Mouse (Mus musculus) lung, postnatal 0 days (tissue): ENCODE measurements at regions not wholly inside any gene's neighbourhood (a gene's known extent, or its start where the extent isn't known, plus 50 kb on each side); places are given as distances from the start of the nearest gene placed in this dataset.
"Not testable (repeated sequence)": the region's sequence is repeated elsewhere in the genome, so short reads cannot be mapped to it uniquely, and the experiment has no call there.

Source experiments
- ATAC-seq: fragments of 200-750 bp; cut with Nextera tagmentation; 2 replicates; pipeline ENCODE4 v1.8.0; 2017; ENCODE audit warnings: moderate library complexity
- DNase-seq: peaks from one replicate; pipeline ENCODE4 v3.0.0-alpha.2; 2016; ENCODE audit warnings: low spot score
- H3K27ac ChIP-seq: fragments of 300-500 bp; sonication (generic); 2 replicates; pipeline ENCODE4 v1.5.1; 2014; ENCODE audit warnings: antibody characterized with exemption, mild to moderate bottlenecking, low read length, mixed read lengths
- H3K27me3 ChIP-seq: fragments of 300-500 bp; sonication (generic); replicated peaks from 2 replicates; pipeline ENCODE4 v1.6.1; 2014; ENCODE audit warnings: low read length, mixed read lengths; ENCODE audit not compliant: insufficient read depth
- H3K36me3 ChIP-seq: fragments of 300-500 bp; sonication (generic); 2 replicates; pipeline ENCODE4 v1.6.1; 2014; ENCODE audit warnings: low read length, mixed read lengths; ENCODE audit not compliant: insufficient read depth
- H3K4me1 ChIP-seq: fragments of 300-500 bp; sonication (generic); 2 replicates; pipeline ENCODE4 v1.6.1; 2014; ENCODE audit warnings: antibody characterized with exemption, low read depth, low read length, mixed read lengths; ENCODE audit not compliant: insufficient read depth
- H3K4me2 ChIP-seq: fragments of 300-500 bp; sonication (generic); replicated peaks from 2 replicates; pipeline ENCODE4 v1.6.1; 2014; ENCODE audit warnings: low read depth, mild to moderate bottlenecking, low read length, moderate library complexity, mixed read lengths
- H3K4me3 ChIP-seq: fragments of 300-500 bp; sonication (generic); 2 replicates; pipeline ENCODE4 v1.5.1; 2014; ENCODE audit warnings: low read depth, low read length
- H3K9ac ChIP-seq: fragments of 300-500 bp; sonication (generic); replicated peaks from 2 replicates; pipeline ENCODE4 v1.6.1; 2014; ENCODE audit warnings: low read depth, mild to moderate bottlenecking
- H3K9me3 ChIP-seq: fragments of 300-500 bp; sonication (generic); 2 replicates; pipeline ENCODE4 v1.6.1; 2016; ENCODE audit warnings: low read length, mixed read lengths
- CTCF ChIP-seq: IDR thresholded peaks from 2 replicates; pipeline ENCODE4 v1.5.1; 2016; ENCODE audit warnings: antibody characterized with exemption, mild to moderate bottlenecking
- EP300 ChIP-seq: IDR thresholded peaks from 2 replicates; pipeline ENCODE4 v1.6.1; 2016; ENCODE audit warnings: antibody characterized with exemption, mild to moderate bottlenecking, control low read depth
- WGBS: fragments of 180-500 bp; shearing (Covaris S2); extraction: QIAGEN DNeasy Blood & Tissue Kit; methylation state at CpG from one replicate; pipeline ENCODE4 v1.1.7; 2014; 5-methylcytosine and 5-hydroxymethylcytosine counted together

- Histone ChIP-seq H3K27me3 (no peaks in the 10 kb centered on the region), H3K4me1 (no peaks in the 10 kb centered on the region), H3K36me3 (no peaks in the 10 kb centered on the region), H3K27ac (no peak overlapping the region), H3K9ac (no peak overlapping the region), H3K9me3 (no peaks in the 10 kb centered on the region), H3K4me2 (no peak overlapping the region), H3K4me3 (no peak overlapping the region)
- TF ChIP-seq CTCF (no peak), EP300 (no peak)
- DNase-seq (no peak), ATAC-seq (no peak)
- WGBS: 24% methylated on average over 1 of the region's 1 CpGs
Measured at GRCm38 (mm10) chr3:16130385-16130784, 124.1 kb upstream of the Gm5150 start.

- DNase-seq, H3K27me3 ChIP-seq: not testable (repeated sequence)
- 73% methylated on average over 4 of the region's 4 CpGs for WGBS
Measured at GRCm38 (mm10) chr3:16125346-16125915, 119.2 kb upstream of the Gm5150 start.

GRCm38 (mm10) chr3:16115944-16116343 lies 109.7 kb upstream of the Gm5150 start:
- no peak for ATAC-seq
- 48% methylated on average over 2 of the region's 2 CpGs for WGBS

More at GRCm38 (mm10) chr3:16125346-16125915, 119.2 kb upstream of the Gm5150 start:
- H3K4me1 ChIP-seq, H3K4me2 ChIP-seq, H3K27ac ChIP-seq, ATAC-seq, H3K4me3 ChIP-seq, H3K9me3 ChIP-seq, H3K36me3 ChIP-seq, H3K9ac ChIP-seq: not testable (repeated sequence)

GRCm38 (mm10) chr3:16107492-16107891 lies 101.3 kb upstream of the Gm5150 start:
- 80% methylated on average over 1 of the region's 1 CpGs for whole genome bisulfite sequencing
- DNase-seq: no peak
- ATAC-seq: no peak
- Histone ChIP-seq H3K9me3 (no peaks in the 10 kb centered on the region), H3K4me3 (no peak overlapping the region), H3K9ac (no peak overlapping the region), H3K4me2 (no peak overlapping the region), H3K27me3 (no peaks in the 10 kb centered on the region), H3K27ac (no peak overlapping the region), H3K4me1 (no peaks in the 10 kb centered on the region), H3K36me3 (no peaks in the 10 kb centered on the region)
- TF ChIP-seq EP300: no peak
- TF ChIP-seq CTCF: no peak

More at GRCm38 (mm10) chr3:16115944-16116343, 109.7 kb upstream of the Gm5150 start:
- H3K36me3 ChIP-seq: no peaks in the 10 kb centered on the region
- TF ChIP-seq CTCF (no peak), EP300 (no peak)
- no peaks in the 10 kb centered on the region for H3K27me3 ChIP-seq
- H3K4me3 ChIP-seq: no peak overlapping the region
- H3K4me1 ChIP-seq: no peaks in the 10 kb centered on the region
- H3K9ac ChIP-seq: no peak overlapping the region
- DNase-seq: no peak
- H3K9me3 ChIP-seq: no peaks in the 10 kb centered on the region
- no peak overlapping the region for H3K27ac ChIP-seq
- H3K4me2 ChIP-seq: no peak overlapping the region

GRCm38 (mm10) chr3:16105080-16105479 lies 98.8 kb upstream of the Gm5150 start:
- Histone ChIP-seq H3K4me1 (no peaks in the 10 kb centered on the region), H3K36me3 (no peaks in the 10 kb centered on the region), H3K27ac (no peak overlapping the region), H3K27me3 (no peaks in the 10 kb centered on the region), H3K9me3 (no peaks in the 10 kb centered on the region), H3K9ac (no peak overlapping the region), H3K4me3 (no peak overlapping the region), H3K4me2 (no peak overlapping the region)
- WGBS: 67% methylated on average over 4 of the region's 4 CpGs
- DNase-seq (no peak), ATAC-seq (no peak)
- TF ChIP-seq EP300 (no peak), CTCF (no peak)

- H3K27me3 ChIP-seq: no peaks in the 10 kb centered on the region
- no peaks in the 10 kb centered on the region for H3K36me3 ChIP-seq
- no peak overlapping the region for H3K4me2 ChIP-seq
- TF ChIP-seq CTCF (no peak), EP300 (no peak)
- H3K27ac ChIP-seq: no peak overlapping the region
- H3K4me1 ChIP-seq: no peaks in the 10 kb centered on the region
- ATAC-seq: no peak
- DNase-seq: no peak
- no peaks in the 10 kb centered on the region for H3K9me3 ChIP-seq
- WGBS: 78% methylated on average over 1 of the region's 1 CpGs
- no peak overlapping the region for H3K9ac ChIP-seq
- H3K4me3 ChIP-seq: no peak overlapping the region
Measured at GRCm38 (mm10) chr3:16103180-16103579, 96.9 kb upstream of the Gm5150 start.

GRCm38 (mm10) chr3:16086550-16086949 lies 80.3 kb upstream of the Gm5150 start:
- 5% methylated on average over 1 of the region's 1 CpGs for WGBS
- no peak for ATAC-seq
- peak; percentile 26; the same call in 1 of the 2 replicates for TF ChIP-seq CTCF
- no peak for TF ChIP-seq EP300
- no peak overlapping the region for H3K27ac ChIP-seq
- peak; percentile 25 for DNase-seq
- H3K4me2 ChIP-seq: no peak overlapping the region
- no peaks in the 10 kb centered on the region for H3K36me3 ChIP-seq
- H3K9me3 ChIP-seq: no peaks in the 10 kb centered on the region
- no peak overlapping the region for H3K4me3 ChIP-seq
- no peaks in the 10 kb centered on the region for H3K4me1 ChIP-seq
- H3K27me3 ChIP-seq: no peaks in the 10 kb centered on the region
- no peak overlapping the region for H3K9ac ChIP-seq
